Mouse (Mus musculus) adrenal gland, postnatal 36 days (tissue): ENCODE data around the gene Csf2rb2. TPM values are rescaled to one million over a fixed set of nuclear protein-coding genes. Genes with fewer than 3 reads are reported as not detected.
A peak's percentile ranks its signal among the peaks of the same experiment; 100 is the strongest.
"Not testable (repeated sequence)": the region's sequence is repeated elsewhere in the genome, so short reads cannot be mapped to it uniquely, and the experiment has no call there.

Source experiments
- DNase-seq, 2 experiments: peaks; one replicate each; pipeline ENCODE4 v3.0.0; 2021; ENCODE audit warnings: mixed read lengths in 1 of 2
- total RNA-seq, 2 experiments: library from RNA; stranded (reverse); gene quantifications; 2 replicates each; pipeline ENCODE4 v1.2.3; 2021

The Csf2rb2 gene
- total RNA-seq, 2 experiments from 2014 or later: 0.36 to 0.93 TPM

DNA sequence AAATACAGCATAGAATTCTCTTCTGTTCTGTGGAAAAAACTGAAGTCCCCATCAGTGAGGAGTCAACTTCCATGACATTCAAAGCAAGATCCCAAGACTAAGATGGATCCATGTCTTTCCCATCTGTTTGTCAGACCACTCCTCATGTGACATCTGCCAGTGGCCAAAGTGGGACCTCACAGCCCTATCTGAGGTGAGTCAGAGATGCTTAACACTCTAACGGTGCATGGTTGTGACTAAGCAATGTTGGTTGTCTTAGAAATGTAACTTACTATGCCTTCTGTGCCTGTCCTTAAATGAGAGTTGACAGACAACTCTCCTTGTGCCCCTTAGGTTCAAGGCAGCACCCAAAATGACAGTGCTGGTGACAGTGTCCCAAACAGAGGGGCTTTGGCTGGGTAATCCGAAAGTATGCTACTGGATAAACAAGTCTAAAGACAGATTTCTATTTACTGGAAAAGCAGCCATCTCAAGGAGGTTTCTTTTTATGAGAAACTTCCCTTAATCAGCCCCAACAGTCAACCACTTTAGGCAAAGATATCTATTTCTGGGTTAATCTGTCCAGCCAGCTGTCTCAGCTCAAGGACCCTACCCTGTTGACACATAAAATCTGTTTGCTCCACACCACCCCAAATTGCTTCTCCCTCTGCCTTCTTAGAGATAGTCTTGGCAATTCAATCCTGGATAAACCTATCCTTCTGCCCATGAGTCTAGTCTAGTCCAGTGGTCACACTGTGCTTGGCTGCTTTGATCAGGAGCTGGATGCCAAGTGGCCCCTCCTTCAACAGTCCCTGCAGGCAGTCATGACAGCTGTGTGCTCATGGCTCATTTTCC, 13.0 kb upstream of the Csf2rb2 start:
- DNase-seq: not testable (repeated sequence)

DNA sequence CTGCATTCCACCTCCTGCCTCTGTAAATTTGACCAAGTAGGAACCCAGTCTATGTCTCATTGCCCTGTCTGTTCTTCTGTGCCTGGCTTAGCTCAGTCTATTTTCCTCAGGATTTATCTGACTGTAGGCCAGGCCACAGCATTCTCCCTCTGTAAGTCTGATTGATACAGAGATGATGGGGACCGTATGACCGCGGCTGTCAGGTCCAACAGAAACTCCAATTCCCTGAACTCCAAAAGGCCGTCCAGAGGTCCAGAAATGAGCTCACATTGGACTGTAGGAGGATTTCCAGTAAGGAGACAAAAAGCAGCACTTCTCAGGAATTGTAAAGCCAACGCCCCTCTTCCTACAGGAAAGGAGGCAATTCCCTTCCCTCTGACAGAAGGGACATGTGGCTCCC, 8.1 kb upstream of the Csf2rb2 start:
- not testable (repeated sequence) for DNase-seq

GRCm38 (mm10) chr15:78312421-78313233, 7.1 kb upstream of the Csf2rb2 start:
- not testable (repeated sequence) for DNase-seq

- no peak for DNase-seq
Observed at GRCm38 (mm10) chr15:78310971-78311370, 5.5 kb upstream of the Csf2rb2 start.

DNA sequence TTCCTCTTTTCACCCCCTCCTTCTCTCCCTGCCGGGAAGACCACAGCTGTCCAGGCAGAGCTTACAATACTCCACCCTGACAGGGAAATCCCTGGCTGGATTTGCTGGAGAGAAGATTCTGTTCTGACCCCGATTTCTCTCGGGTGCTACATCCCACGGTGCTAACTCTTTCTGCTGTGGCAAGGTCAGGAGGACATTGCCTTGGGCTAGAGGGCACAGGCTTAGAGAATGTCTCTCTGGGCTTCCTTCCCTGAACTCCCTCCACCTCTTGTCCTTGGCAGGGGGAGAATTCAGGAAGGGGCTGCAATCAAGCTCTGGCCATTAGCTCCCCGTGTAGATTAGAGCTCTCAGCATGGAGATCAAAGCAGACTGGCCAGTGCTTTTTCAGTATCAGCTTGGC, 4.3 kb upstream of the Csf2rb2 start:
- DNase-seq: no peak

DNA sequence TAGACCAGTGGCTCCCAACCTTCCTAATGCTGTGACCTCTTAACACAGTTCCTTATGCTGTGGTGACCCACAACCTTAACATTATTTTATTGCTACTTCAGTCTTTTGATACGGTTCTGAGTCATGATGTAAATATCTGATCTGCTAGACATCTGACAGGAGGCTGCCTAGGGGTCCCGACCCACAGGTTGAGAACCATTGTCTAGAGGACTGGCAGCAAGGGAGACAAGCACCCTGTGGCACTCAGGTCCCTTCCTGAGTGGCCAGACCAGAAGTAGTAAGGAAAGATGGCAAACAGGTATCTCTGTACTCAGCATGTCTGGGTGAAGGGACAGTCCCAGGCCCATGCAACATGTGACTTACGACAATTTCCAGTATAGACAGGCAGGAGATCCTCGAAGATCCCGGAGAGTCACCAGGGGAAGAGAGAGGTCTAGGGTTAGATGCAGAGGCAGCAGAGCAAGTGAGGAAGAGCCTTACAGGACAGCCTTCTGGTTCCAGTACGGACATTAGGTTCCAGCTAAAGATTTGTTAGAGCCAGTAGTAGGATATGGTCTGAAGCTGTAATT, 1.8 kb downstream of the Csf2rb2 start:
- DNase-seq: no peak

GRCm38 (mm10) chr15:78302718-78303117, 2.8 kb downstream of the Csf2rb2 start:
- no peak for DNase-seq

DNA sequence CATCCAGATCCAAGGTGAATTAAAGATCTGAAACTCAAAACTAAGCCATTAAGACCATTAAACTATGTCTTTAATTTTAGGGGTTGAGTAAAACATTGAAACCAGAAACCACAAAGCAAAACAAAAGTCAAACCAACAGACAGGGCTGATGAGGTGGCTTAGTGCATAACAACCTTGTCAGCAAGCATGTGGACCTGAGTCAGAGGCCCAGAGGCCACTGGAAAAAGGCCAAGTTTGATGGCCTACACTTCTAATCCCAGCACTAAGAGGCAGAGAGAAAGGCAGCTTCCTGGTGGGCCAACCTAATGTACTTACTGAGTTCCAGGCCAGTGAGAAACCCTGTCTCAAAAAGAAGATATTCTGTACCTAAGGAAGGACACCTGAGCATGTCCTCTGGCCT, 4.7 kb downstream of the Csf2rb2 start:
- peak; percentile 13 to 44 for DNase-seq

- DNase-seq: no peak
Observed at GRCm38 (mm10) chr15:78299641-78300040, 5.9 kb downstream of the Csf2rb2 start.

- DNase-seq: no peak
Observed at GRCm38 (mm10) chr15:78298558-78298957, 7.0 kb downstream of the Csf2rb2 start.

DNA sequence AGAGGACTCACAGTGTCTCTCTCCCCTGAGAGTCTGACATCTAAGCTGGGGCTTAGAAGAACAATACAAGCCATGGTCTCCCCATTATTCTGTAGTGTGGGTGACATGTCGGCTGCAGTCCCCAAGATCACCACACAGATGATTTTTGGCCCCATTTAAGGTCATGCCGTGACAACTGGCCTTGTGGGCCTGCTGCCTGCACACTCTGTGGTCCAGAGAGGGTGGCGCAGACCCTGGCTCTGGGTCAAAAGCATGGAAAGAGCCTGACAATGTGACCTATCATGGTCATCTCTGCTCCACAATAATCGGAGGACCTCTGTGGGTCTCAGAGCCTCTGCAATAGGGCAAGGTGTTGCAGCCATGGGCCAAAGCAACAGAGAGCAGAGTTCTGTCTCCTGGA, 11.8 kb downstream of the Csf2rb2 start:
- peak; percentile 43 to 62 for DNase-seq

DNA sequence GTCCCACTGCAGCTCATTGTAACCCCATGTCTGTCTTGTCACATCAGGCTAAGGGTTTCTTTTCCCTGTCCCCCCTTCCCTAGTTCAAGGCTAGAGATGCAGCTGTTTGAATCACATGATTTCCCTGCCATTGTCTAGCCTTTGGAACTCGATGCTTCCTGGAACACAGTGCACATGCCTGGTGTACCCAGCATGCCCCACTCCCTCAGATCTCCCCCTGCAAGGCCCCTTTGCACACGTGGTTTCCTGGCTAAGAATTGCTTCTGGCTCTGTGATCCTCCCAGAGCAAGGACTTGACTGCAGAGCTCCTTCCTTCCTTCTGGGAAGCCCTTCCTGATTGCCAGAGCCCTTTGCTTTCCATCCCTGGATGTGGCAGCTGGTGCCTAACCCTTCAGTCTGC, 12.3 kb downstream of the Csf2rb2 start:
- not testable (repeated sequence) for DNase-seq

GRCm38 (mm10) chr15:78289775-78290174, 15.7 kb downstream of the Csf2rb2 start:
- not testable (repeated sequence) for DNase-seq

DNA sequence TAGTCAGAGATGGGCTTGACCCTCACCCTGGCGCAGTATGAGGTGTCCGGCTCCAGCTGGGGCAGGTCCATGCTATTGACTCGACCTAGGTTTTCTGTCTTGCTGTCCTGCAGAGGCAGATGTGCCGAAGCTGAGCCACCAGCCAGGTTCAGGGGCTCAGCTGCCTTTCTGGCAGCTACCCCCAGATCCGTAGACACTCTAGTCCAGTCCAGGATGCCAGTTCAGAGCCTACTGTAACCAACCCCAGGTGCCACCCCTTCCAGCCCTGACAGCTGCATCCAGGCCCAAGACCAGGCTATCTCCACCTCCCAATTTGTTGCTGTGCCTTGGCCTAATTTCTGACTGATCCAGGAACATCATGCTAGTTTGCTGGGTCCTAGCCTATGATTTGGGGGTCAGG, 17.6 kb downstream of the Csf2rb2 start:
- DNase-seq: no peak

- no peak for DNase-seq
Observed at GRCm38 (mm10) chr15:78278308-78278707, 27.2 kb downstream of the Csf2rb2 start.

GRCm38 (mm10) chr15:78271208-78271607, 34.3 kb downstream of the Csf2rb2 start:
- DNase-seq: no peak

GRCm38 (mm10) chr15:78267865-78268264, 37.7 kb downstream of the Csf2rb2 start:
- DNase-seq: no peak

- DNase-seq: no peak
Observed at GRCm38 (mm10) chr15:78267441-78267840, 38.1 kb downstream of the Csf2rb2 start.

DNA sequence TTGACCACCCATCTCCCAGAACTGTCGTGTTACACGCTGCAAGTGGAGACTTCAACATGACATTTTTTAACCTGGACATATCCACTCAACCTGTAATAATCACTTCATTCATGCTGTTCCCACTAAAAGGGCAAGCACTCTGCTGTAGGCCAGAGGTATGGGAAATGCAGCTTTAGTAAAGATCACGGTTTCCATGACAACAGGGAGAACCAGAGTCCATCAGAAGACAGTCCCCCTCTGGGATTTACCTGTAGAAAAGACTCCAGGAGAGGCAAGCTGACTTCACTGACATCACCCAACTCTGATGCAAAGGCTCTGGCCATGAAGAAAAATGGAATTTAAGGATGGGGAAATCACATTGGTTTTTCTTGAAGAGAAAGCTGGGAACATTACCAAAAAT, 42.2 kb downstream of the Csf2rb2 start:
- no peak for DNase-seq

GRCm38 (mm10) chr15:78260668-78261333, 44.7 kb downstream of the Csf2rb2 start:
- no peak for DNase-seq

- peak; percentile 43 to 49 for DNase-seq
Observed at GRCm38 (mm10) chr15:78258246-78258865, 47.2 kb downstream of the Csf2rb2 start.
